15 mouse cellular contexts compared by ENCODE assay signal in the genomic region with DNA sequence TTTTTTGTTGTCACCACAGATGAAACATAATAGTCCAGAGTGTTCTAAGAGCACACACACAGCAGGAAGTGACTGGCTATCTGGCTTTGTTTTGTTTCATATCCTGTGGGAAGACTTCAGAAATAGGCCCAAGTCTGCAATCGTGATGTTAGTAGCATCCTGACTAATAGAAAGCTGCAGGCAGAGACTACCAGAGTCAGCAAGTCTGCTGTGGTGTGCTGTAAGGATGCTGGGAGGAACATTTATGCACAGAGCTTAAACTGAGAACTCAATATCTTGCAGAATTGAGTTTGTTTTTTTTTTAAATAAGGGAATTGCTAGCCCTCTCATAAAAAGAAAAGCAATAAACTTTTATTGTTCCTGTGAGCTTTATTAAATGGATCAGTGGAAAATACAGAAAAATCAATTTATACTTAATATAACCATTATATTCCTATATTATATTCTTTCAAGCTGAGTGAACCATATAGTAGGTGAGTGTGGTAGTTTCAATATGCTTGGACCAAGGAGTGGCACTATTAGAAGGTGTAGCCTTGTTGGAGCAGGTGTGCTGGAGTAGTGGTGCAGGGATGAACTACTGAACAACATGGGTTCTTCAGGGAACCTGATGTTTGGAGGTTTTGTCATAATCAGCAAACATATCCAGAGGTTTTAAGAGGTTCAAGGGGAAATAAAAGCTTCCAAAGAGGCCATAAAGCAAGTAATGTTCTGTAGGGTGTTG.
DNase-seq lines count a peak whose midpoint lies in the region; ATAC-seq and TF ChIP-seq lines count a peak whose summit lies in the region.
"Had no signal": no experiment of that assay in that cellular context is flagged by ENCODE, and none has a peak within 500 bp of the region (broad histone marks: within the 10 kb centered on the region; RNA-seq: fewer than 3 reads in every experiment).

No protein-coding gene starts in this region.

- H3K27me3 ChIP-seq in limb, embryonic 12.5 days, result no peaks in the 10 kb centered on the region
- no peaks in the 10 kb centered on the region for H3K27me3 ChIP-seq in limb, embryonic 10.5 days (ENCODE audit: low read depth, poor library complexity, severe bottlenecking)
- H3K27me3 ChIP-seq in limb, embryonic 14.5 days (ENCODE audit: control insufficient read depth, insufficient read depth, low read length), result no peaks in the 10 kb centered on the region
- H3K27me3 ChIP-seq: forebrain, embryonic 15.5 days; heart, embryonic 12.5 days; intestine, embryonic 15.5 days had no signal

- ATAC-seq in limb, embryonic 12.5 days (ENCODE audit: insufficient number of reproducible peaks, insufficient read depth, low FRiP score, low TSS enrichment, low read depth), result peak; percentile 68; the same call in 1 of the 2 replicates
- ATAC-seq in limb, embryonic 14.5 days (ENCODE audit: low FRiP score, low read depth), result peak; percentile 57; the same call in 1 of the 2 replicates
- no peak for ATAC-seq in megakaryocyte progenitor cell, adult 5-6 weeks (replicated peaks; ENCODE audit: poor library complexity)
- ATAC-seq in granulocyte monocyte progenitor cell, adult 5-6 weeks (replicated peaks; ENCODE audit: poor library complexity, severe bottlenecking), result no peak
- ATAC-seq: forebrain, embryonic 15.5 days; intestine, embryonic 15.5 days had no signal

- H3K36me3 ChIP-seq in limb, embryonic 12.5 days, result no peaks in the 10 kb centered on the region
- no peaks in the 10 kb centered on the region for H3K36me3 ChIP-seq in limb, embryonic 10.5 days
- H3K36me3 ChIP-seq in limb, embryonic 14.5 days (ENCODE audit: control insufficient read depth, insufficient read depth, low read length), result no peaks in the 10 kb centered on the region
- H3K36me3 ChIP-seq: forebrain, embryonic 15.5 days; heart, embryonic 12.5 days; hindbrain, embryonic 10.5 days; intestine, embryonic 15.5 days had no signal

- H3K27ac ChIP-seq in limb, embryonic 12.5 days, result no peak overlapping the region
- H3K27ac ChIP-seq in limb, embryonic 10.5 days, result no peak overlapping the region
- no peak overlapping the region for H3K27ac ChIP-seq in limb, embryonic 14.5 days (replicated peaks; ENCODE audit: low read depth, low read length)
- H3K27ac ChIP-seq: forebrain, embryonic 15.5 days; hindbrain, embryonic 10.5 days; intestine, embryonic 15.5 days had no signal

- no peak for TF ChIP-seq POLR2A in limb, embryonic 14.5 days (IDR thresholded peaks at IDR 0.05; ENCODE audit: borderline replicate concordance, extremely low read depth, insufficient read depth, insufficient read length)

- H3K4me2 ChIP-seq in limb, embryonic 12.5 days, result no peak overlapping the region
- no peak overlapping the region for H3K4me2 ChIP-seq in limb, embryonic 14.5 days (replicated peaks; ENCODE audit: low read depth, low read length, severe bottlenecking)
- H3K4me2 ChIP-seq: forebrain, embryonic 15.5 days; heart, embryonic 12.5 days; intestine, embryonic 15.5 days had no signal

- no peak for DNase-seq in limb, embryonic 10.5 days (ENCODE audit: low spot score)
- DNase-seq in 3T3-L1 (ENCODE audit: low read depth, low spot score), result peak; percentile 11
- peak; percentile 10 for DNase-seq in 416B (ENCODE audit: low read depth)
- peak; percentile 4 for DNase-seq in limb, embryonic 14.5 days (ENCODE audit: low spot score)
- DNase-seq: adrenal gland, postnatal 10 days; cerebellum, adult 2 months; cerebellum, postnatal 10 days; gastrocnemius, postnatal 10 days had no signal

- WGBS in limb, embryonic 12.5 days, result 62% methylated on average over 1 of the region's 1 CpGs
- WGBS in limb, embryonic 10.5 days, result 69% methylated on average over 1 of the region's 1 CpGs
- 29% methylated on average over 1 of the region's 1 CpGs for WGBS in limb, embryonic 14.5 days

- no peak overlapping the region for H3K9ac ChIP-seq in limb, embryonic 12.5 days (replicated peaks)
- no peak overlapping the region for H3K9ac ChIP-seq in limb, embryonic 14.5 days (ENCODE audit: low read depth, low read length, severe bottlenecking)
- H3K9ac ChIP-seq: forebrain, embryonic 15.5 days; heart, embryonic 12.5 days; intestine, embryonic 15.5 days had no signal

- no peaks in the 10 kb centered on the region for H3K4me1 ChIP-seq in limb, embryonic 12.5 days (replicated peaks)
- H3K4me1 ChIP-seq in limb, embryonic 10.5 days, result no peaks in the 10 kb centered on the region
- H3K4me1 ChIP-seq in limb, embryonic 14.5 days (ENCODE audit: control insufficient read depth, insufficient read depth, low read length), result no peaks in the 10 kb centered on the region
- H3K4me1 ChIP-seq: forebrain, embryonic 15.5 days; heart, embryonic 12.5 days; hindbrain, embryonic 10.5 days; intestine, embryonic 15.5 days had no signal

- no peaks in the 10 kb centered on the region for H3K9me3 ChIP-seq in limb, embryonic 12.5 days
- no peaks in the 10 kb centered on the region for H3K9me3 ChIP-seq in limb, embryonic 10.5 days (replicated peaks)
- no peaks in the 10 kb centered on the region for H3K9me3 ChIP-seq in limb, embryonic 14.5 days (ENCODE audit: control insufficient read depth, low read length)
- H3K9me3 ChIP-seq: forebrain, embryonic 15.5 days; hindbrain, embryonic 10.5 days; intestine, embryonic 15.5 days had no signal

- no peak overlapping the region for H3K4me3 ChIP-seq in limb, embryonic 12.5 days (replicated peaks)
- no peak overlapping the region for H3K4me3 ChIP-seq in limb, embryonic 10.5 days
- no peak overlapping the region for H3K4me3 ChIP-seq in limb, embryonic 14.5 days (replicated peaks; ENCODE audit: low read length)
- H3K4me3 ChIP-seq: forebrain, embryonic 15.5 days; heart, embryonic 12.5 days; hindbrain, embryonic 10.5 days; intestine, embryonic 15.5 days had no signal

Comparison
In these comparisons a context has a peak if more than half of its experiments do, and no peak if none do; other contexts are left out.
1. ATAC-seq: peak in limb, embryonic 12.5 days (single experiment) and limb, embryonic 14.5 days (single experiment); none in megakaryocyte progenitor cell, adult 5-6 weeks (single experiment) and granulocyte monocyte progenitor cell, adult 5-6 weeks (single experiment).